Mouse (Mus musculus): ENCODE measurements around the gene Iqgap2.

Gene Iqgap2

GRCm38 (mm10) chr13:95826178-95826577 is 65.5 kb downstream of the Iqgap2 start:
- peak; percentile 56 for DNase-seq

DNA sequence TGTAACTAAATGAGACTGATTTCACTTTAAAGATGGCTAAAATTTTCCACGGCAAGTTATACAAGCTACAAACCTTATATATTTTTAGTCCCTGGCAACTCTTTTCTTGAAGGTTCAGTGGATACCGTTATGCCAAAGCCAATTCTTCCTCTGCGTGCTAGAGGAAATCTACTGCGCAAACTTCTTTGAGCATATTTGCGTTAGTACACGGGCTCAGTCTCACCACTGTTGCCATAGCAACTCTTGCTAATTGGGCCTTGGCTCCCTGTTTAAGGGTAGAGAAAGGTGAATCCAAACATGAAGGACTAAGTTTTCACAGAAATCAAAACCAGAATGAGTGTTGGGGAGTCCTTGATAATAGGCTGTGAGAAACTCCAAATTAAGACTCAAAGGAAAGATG is 68.8 kb downstream of the Iqgap2 start:
- peak; percentile 40 for DNase-seq

GRCm38 (mm10) chr13:95820071-95820470 is 71.7 kb downstream of the Iqgap2 start:
- DNase-seq: peak; percentile 67

DNA sequence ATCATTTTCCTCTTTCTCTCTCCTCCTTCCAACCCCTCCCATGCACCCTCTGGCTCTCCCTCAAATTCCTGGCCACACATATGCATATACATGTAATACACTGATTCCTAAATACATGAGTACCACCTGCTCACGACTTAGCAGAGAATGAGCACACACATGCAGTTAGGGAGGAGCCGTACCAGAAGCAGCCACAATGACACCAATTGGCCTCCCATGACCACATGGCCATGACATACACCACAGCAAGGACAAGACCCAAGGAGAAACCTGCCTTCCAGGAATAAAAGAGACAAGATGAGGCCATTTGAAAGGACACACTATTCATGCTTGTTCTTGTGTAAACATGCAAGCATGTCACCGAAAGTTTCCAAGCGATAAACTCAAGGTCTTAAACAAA is 72.8 kb downstream of the Iqgap2 start:
- peak; percentile 59 for DNase-seq

- DNase-seq: peak; percentile 50
These were observed 78.1 kb downstream of the Iqgap2 start for GRCm38 (mm10) chr13:95813643-95814042.

GRCm38 (mm10) chr13:95810796-95811195 is 80.9 kb downstream of the Iqgap2 start:
- no peak for DNase-seq

DNA sequence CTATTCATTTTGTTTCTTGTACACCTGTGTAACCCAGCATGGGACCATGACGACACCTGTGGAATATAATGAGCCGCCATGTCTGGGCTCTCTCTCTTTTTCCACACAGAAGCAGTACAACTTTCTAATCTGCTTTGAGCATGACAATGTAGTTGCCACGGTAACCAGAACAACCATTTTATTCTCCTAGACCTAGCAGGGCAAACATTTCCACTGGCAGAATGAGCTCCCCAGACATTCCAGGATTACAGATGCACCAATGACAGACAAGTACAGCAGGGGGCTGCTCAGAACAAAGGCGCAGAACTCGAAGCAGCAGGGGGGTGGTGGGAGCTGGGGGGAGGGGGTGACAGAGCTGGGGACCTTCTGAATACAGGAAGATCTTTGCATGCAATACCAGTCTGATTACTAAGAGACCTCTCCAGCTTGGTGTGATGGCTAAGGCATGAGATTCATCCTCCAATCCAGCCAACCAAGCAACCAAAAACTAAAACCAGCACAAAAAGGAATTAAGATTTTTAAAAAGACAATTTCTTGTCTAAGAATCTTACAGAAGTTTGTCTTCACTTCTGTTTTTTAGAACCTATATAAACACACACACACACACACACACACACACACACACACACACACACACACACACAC is 84.5 kb downstream of the Iqgap2 start:
- no peak for DNase-seq

GRCm38 (mm10) chr13:95805469-95806166 is 86.1 kb downstream of the Iqgap2 start:
- peak; percentile 92 for DNase-seq

GRCm38 (mm10) chr13:95804113-95804512 is 87.6 kb downstream of the Iqgap2 start:
- DNase-seq: peak; percentile 78

GRCm38 (mm10) chr13:95800925-95801324 is 90.8 kb downstream of the Iqgap2 start:
- DNase-seq: peak; percentile 55

DNA sequence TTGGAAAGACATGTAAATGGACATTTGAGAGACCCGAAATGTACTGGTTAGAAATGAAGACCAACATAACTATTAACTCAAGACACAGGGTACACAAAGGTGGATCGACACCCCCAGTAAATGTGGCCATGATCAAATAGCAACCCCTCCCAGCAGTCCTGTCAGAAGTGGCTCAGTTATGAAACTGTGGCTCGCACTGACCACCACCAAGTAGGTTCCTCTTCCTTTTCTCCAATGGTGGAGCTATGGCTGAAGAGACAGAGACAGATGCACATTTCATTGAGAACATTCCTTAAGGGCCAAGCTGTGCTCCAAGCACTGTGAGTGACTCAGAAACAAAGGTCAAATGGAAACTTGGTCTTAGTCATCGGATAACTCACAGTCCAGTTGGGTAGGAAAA is 92.4 kb downstream of the Iqgap2 start:
- DNase-seq: peak; percentile 28

DNA sequence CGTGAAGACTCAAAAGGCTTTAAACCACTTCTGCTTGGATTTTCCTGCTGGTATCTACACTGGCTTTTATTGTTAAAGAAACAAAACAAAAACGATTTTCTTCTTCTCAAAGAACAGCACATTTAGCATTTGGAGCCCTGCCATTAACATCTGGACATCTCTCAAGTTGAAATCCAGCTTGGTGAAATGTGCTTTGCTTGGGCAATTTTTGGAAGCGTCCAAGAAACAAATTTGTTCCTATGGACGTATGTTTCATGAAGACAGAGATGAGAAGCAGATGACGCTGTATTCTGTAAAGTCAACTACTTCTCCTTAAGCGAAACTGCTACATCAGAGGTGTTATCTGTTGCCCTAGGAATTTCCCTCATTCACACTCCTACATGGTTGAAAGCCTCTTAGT is 93.0 kb downstream of the Iqgap2 start:
- peak; percentile 41 for DNase-seq

GRCm38 (mm10) chr13:95797530-95797929 is 94.2 kb downstream of the Iqgap2 start:
- no peak for DNase-seq

DNA sequence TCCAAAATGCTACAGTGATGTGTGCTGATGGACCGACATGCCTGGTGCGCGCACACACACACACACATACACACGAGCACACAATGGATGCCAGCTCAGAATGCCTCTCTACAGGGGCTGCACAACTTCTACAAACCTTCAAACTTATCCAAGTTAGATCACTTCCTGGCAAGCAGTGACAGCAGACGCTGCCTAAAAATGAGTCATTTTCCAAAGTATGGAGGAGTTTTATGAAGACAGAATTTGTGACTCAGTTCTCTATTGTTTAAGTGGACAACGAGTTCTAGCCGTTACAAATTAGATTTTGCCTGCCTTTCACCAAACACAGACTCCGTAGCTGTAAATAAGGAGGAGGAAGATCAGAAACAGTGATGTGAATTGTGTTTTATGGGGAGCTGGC is 97.4 kb downstream of the Iqgap2 start:
- DNase-seq: no peak

DNA sequence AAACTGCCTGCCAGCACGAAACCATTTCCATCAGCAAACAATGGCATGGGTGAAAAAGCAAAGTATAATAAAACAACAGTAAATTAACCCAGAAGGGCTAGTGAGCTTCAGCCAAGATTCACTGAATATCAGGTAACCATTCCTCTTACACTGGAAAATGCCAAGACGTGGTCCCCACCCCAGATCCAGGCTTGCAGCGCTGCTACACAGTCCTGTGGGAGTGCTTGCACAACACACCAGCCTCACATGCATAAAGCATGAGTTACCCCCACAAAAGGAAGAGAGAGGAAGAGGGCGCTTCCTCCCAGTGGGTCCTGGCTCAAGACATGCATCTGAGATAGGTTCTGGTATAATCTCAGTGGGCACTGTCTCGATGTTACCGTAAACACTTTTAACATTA is 100.8 kb downstream of the Iqgap2 start:
- no peak for DNase-seq

DNA sequence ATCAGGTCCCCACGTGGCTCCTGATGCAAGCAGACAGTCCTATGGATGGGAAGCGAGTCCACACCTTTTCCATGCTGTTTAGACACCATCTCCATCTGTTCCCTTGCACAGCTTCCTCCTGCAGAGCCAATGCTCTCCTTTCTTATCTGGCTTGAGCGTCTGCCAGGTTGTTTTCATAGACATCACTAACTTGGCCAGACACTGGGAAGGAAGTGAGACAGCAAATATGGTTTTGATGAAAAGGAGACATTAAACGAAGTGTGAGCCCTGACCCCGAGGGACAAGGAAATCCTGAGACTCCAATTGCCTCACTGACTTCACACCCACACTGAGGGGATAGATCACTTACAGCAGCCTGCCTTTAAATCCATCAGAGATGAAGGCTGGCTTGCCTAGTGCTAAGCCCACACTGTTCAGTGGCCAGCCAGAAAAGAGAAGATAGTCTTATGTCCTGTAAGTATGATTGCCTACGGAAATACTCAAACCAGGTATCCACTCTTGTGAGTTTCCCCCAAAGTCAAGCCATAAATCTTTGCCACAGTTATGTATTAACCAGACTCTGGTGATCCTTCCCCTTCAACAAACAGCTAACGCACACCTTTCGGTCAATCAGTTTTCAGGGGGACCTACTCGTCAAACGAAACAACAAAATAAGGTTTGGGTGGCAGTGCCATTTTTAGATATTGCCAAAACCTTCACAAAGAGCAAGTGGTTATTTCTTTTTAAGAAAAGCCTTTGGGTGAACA is 102.9 kb downstream of the Iqgap2 start:
- DNase-seq: peak; percentile 89

DNA sequence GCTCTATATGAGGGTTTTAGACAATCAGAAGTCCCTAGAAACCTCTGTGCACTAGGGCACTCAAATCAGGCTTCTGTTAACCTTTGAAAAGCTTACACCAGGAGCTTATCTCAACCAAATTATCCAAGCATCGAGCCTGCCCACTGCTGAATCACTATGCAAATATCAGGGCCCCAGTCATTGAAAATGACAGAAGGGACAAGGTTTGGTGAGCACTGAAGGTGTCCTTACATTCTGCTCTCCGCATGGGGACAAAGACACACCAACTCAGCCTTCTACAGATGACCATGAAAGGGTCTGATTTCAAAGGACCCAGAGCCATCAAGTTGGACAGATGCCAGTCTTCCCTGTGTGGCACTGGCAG is 108.8 kb downstream of the Iqgap2 start:
- no peak for DNase-seq

DNA sequence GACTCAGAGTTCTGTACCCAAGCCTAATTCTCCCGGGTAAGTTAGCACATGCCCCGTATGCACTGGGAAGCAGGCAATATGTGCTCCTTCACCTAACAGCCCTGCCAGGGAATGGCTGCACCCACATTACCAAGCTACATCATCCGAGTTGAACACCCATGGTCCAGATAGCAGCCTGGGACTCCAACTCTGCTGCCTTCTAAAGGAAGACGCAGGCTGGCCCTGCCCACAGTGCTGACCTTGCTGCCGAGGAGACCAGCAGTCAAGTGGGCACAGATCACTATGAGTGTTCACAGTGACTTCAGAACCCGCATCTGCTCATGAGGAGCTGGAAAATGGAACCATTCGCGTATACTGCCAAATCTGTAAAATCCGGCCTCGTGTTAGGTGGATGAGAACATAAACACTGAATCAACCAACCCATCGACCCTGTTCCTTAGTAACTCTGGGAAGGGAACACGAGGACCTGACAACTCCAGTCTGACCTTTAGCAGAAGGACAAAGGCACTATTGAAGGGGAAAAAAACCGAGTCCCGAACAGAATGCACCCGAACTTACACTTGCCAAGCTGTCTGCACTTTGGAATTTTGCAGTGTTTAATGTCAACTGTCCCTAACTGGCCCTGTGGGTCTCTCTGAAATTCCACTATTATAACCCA is 109.3 kb downstream of the Iqgap2 start:
- DNase-seq: peak; percentile 87

DNA sequence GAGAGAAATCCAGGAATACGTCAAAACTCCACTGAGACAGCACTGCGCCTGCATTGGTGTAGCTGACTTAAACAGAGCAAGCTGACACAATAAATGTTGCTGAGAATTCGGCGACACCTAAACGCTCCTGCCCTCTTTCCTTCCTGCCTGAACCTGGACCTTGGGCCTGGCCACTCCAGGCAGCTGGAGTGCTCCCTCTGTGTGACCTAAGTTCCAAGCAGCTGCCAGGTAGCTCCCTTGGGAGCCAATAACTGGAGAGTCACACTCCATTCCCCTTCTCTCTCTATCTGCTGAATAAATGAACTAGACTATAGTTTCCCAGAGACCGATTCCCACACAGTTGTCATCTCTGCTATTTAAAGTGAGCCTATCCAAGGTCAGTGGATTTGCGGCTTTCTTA is 111.7 kb downstream of the Iqgap2 start:
- no peak for DNase-seq

GRCm38 (mm10) chr13:95779261-95779660 is 112.5 kb downstream of the Iqgap2 start:
- DNase-seq: no peak

DNA sequence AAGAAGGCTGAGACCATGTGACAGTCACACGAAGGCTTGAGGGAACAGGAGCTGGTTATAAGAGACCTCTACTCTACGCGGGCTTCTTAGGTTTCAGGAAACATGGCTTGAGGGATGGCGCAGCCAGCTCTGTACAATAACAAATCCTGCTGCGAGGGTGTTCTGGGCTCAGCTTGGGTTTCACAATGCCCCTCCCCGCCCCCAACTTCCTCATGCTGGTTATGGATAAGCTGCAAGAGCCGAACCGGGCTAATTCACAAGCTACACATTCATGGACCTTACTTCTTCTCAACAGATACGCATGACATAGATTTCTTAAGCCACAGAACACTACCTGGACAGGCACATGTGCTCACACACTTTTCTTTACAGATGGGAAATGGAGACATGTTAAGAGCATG is 113.0 kb downstream of the Iqgap2 start:
- DNase-seq: peak; percentile 93

DNA sequence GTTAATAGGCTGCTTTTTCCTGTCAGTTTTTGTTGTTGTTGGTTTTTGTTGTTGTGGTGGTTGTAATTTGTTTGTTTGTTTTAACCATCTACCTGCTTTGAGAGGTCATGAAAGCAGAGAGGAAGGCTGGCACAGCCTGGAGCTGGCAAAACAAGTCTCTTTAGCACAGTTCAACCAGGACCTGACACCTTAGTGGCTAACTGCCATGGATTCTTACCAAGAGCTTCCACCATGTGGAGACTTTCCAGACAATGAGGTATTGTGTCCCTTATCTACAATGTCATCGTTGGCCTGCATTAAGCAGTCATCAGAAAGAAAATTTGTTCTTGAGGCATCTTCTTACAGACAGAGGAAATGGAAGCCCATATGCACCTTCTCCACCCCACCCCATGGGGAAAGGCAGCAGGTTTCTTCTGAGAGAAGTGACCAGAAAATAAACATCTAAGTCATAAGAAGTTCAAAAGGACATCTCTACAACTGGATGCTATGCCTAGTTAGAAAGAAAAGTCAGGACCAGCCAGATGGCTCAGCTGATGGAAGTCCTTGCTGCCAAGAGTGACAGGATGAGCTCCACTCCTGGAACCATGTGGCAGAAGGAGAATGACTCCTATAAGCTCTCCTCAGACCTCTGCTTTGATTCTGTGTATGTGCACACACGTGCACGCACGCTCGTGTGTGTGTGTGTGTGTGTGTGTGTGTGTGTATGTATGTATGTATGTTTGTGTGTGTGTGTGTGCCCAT is 113.9 kb downstream of the Iqgap2 start:
- DNase-seq: no peak

GRCm38 (mm10) chr13:95777237-95777636 is 114.5 kb downstream of the Iqgap2 start:
- DNase-seq: no peak

Measured in heart, adult 11 months (tissue).